Mouse (Mus musculus): ENCODE data around the gene Prkg1. TPM values are rescaled to one million over a fixed set of nuclear protein-coding genes. Genes with fewer than 3 reads are reported as not detected.

Prkg1 gene
- total RNA-seq, 4 experiments from 2014 or later = 20.0 to 24.2 (median 21.2) TPM

DNA sequence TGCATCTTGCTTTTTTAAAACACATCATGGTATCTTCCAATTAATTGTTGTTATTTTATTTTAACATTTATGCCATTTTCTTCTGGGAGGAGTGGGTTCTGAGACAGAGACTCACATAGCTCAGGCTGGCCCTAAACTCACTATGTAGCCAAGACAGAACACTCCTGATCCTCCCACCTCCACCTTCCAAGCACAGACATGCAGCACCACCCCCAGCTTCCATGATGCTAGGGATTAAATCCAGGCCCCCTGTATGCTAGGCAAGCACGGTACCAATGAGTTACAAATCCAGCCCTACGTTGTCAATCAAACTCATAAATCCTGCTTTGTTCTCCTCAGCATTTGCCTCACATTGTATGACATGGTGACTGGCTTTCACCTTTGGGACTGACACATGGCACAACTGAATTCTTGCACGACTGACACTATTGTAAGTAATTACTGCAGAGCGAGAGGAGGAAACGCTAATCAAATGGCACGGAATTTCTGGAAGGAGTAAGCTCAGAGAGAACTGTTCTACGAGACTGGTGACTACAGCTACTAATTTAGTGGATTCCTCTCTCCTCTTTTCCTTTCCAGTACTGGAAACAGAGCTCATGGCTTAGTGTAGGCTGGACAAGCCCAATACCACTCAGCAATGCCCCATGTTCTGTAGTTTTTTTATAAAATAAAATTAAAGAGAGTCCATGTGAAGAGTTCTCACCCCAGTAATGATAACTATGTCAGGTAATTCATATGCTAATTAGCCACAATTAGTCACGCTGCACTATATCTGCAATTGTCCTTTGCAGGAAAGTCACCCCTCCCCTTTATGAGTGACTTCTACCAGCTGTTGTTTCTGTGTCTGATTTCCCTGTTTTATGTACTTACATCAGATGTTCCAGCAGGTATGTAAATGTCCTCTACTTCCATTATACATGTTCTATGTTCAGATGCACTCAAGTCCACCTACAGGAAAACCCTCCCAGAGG, 133.6 kb downstream of the Prkg1 start:
- no peak for DNase-seq (ENCODE audit: low spot score in 2 of 2)

- no peak for DNase-seq (ENCODE audit: low spot score in 2 of 2)
Observed at GRCm38 (mm10) chr19:31621716-31622115, 143.1 kb downstream of the Prkg1 start.

- DNase-seq (ENCODE audit: low spot score in 2 of 2) = no peak
Observed at GRCm38 (mm10) chr19:31616830-31617229, 148.0 kb downstream of the Prkg1 start.

DNA sequence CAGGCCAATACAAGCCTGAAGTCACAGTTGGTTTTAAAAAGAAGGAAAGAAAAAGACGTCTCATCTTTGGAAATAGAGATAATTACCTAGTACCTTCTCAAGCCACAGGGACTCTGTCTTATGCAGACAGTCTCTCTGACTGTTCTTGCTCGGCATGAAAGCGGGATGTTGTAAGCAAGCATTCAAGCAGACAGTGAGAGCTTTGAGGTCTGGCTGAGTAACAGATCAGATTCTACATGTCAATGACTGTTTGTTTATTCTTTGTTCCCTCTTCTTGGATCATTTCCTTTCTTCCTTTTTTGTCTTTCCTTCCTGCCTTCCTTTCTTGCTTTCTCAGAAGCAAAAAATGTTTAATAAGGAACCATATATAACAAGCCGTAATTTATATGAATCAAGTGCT, 148.7 kb downstream of the Prkg1 start:
- no peak for DNase-seq (ENCODE audit: low spot score in 2 of 2)

- DNase-seq (ENCODE audit: low spot score in 2 of 2) = no peak
Observed at GRCm38 (mm10) chr19:31613146-31613545, 151.7 kb downstream of the Prkg1 start.

GRCm38 (mm10) chr19:31602578-31602977, 162.3 kb downstream of the Prkg1 start:
- DNase-seq (ENCODE audit: low spot score in 2 of 2) = no peak

DNA sequence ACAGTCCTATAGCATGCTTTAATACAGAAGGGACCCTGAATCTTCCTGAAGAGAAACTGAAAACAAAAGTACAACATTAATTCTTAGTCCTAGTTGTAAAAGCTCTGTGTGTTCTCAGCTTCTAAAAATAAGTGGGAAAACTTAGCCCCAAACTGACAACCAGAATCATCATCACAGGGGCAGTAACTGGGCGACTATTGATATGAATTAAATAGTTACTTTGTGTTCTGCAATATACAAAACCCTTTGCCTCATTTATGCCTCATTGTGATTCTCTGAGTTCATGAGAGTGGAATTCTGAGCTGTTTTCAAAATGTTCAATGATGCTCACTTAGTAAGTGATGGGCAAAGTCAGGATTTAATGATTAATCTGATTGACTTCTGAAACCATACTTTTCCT, 170.8 kb downstream of the Prkg1 start:
- DNase-seq (ENCODE audit: low spot score in 2 of 2) = no peak

DNA sequence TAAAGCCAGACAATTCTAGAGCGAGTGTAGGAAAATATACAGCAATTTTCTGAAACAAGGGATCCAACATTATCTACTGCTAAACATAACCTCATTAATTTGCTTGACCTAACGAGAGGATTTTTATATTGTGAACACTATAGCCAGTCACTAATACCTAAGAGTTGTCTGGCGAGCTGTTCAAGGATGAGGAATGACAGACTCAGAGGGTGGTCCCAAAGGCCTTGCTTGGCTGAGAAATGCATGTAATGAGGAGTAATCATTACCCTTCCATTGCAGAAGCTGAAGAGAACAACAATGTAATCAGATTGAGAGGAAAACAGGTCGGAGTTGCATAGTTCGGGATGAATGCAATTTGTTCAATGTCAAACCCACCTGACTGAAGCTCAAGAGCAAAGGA, 174.1 kb downstream of the Prkg1 start:
- DNase-seq (ENCODE audit: low spot score in 2 of 2) = no peak

DNA sequence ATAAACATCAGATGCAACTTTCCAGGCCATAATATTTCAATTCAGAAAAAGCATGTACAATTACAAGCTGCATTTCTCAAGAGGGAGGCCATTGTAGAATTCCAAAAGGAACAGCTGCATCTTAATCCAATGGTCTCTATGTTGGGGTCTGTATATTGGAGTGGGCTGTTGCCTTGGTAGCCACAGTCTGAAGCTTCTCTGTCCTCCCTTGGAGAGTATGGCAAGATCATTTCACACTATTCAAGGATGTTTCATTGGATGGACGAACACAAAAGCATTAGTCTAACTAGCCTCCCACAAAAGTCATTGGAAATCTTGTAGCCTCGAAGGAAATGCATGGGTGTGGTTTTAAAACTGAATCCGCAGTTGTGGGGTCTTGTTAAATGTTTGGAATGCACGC, 187.7 kb downstream of the Prkg1 start:
- no peak for DNase-seq (ENCODE audit: low spot score in 2 of 2)

DNA sequence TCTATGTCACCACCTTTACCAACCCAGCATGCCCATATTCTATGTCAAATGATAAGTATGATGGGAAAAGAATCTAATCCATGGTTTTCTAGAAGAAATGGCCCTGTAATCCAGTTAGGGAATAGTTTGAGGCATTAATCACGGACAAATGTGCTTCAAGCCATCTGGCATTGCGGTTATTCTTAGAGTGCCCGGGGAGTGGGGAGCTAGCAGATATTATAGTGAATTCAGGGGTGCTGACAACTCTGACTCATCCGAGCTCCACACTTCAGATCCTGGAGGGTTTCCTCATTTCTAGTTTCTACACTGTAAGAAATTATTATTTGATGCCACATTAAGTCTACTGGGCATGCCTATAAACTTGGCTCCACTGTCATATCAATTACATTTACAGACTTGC, 200.5 kb downstream of the Prkg1 start:
- DNase-seq (ENCODE audit: low spot score in 2 of 2) = peak; percentile 35 to 38

GRCm38 (mm10) chr19:31546063-31546462, 218.8 kb downstream of the Prkg1 start:
- no peak for DNase-seq (ENCODE audit: low spot score in 2 of 2)

DNA sequence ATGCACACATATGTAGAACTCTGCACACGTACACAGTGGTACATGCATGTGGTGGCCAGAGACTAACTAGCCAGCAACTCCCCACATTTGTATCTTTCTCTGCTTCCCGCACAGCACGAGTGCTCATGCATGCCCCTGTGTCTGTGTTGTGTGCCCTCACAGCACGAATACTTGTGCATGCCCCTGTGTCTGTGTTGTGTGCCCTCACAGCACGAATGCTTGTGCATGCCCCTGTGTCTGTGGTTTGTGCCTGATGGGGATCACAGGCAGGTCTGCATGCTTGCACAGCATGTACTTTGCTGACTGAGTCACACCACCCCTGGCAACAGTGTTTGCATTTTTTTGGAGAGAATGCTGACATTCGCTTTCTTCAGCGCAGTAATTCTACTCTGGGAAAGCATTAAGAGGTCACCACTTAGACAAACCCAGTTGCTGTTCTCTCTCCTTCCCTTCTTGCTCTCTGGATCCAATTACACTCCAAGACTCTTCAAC, 233.5 kb downstream of the Prkg1 start:
- peak in 1 of 2 experiments; percentile 9 for DNase-seq (ENCODE audit: low spot score in 2 of 2)

DNA sequence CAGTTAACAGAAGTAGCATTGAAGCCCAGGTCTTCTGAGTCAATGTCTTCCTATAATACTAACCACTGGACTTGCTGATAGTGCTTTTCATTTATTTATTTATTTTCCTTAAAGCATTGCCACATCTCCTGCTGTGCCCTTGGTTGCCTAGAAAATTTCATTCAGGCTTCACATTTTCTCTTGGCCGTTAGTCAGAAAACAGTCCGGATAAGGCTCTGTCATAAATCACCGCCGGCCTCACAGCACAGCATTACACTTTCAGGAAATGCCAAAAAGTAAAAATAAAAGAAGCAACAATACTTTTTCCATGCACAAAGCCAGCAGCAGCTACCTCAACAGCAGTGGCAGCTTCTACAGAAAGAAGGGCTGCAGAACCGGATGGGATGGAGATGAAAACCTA, 234.2 kb downstream of the Prkg1 start:
- DNase-seq (ENCODE audit: low spot score in 2 of 2) = no peak

DNA sequence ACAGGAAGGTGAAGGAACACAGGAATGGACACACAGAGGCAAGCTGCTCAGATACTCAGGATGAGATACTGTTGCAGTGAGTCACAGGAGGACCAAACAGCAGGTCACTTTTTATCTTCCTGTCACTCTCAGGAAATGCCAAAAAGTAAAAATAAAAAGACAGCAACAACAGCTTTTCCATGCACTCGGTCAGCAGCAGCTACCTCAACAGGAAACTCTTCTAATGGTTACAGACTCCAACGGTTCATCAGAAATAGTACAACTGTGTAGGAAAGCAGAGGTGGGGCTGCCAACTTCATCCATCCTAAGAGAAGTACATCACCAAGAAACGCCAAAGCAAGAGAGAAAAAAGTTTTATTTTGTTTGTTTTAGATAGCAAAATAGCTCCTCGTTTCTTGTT, 234.9 kb downstream of the Prkg1 start:
- DNase-seq (ENCODE audit: low spot score in 2 of 2) = no peak

- DNase-seq (ENCODE audit: low spot score in 2 of 2) = no peak
Observed at GRCm38 (mm10) chr19:31514490-31514889, 250.3 kb downstream of the Prkg1 start.

- no peak for DNase-seq (ENCODE audit: low spot score in 2 of 2)
Observed at GRCm38 (mm10) chr19:31507831-31508230, 257.0 kb downstream of the Prkg1 start.

DNA sequence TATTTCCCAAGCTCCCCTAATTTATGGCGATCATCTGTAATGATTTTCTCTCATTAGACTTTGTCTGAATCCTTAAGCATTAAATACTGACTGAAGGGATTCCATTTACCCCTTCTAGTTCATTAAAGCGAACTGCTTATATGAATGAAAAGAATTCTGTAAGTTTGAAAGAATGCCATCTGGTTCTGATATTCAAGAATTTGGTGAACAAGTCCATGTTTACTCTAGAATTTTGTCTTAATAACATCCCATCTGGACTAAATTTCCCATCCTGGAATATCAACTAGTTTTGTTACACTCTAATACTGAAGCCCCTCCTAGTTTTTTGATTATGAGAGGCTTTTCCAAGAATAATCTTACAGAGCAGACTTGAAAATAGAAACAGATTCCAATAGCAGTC, 258.5 kb downstream of the Prkg1 start:
- DNase-seq (ENCODE audit: low spot score in 2 of 2) = no peak

DNA sequence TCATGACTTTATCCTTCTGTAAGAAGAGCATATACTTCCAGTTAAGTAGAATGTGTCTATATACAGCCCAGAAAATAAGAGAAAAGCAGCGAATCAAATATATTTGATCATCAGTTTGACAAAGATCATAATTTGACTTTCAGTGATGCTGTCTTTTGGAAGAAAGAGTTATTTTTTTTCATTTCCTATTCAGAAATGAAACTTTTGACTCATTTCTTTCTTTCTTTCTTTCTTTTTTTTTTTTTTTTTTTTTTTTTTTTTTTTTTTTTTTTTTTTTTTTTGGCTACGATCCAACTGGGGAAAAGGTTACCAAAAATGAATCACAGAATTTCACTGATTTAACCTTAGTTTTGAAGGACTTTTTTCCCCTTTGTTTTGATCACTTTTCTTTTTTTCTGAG, 259.8 kb downstream of the Prkg1 start:
- no peak for DNase-seq (ENCODE audit: low spot score in 2 of 2)

DNA sequence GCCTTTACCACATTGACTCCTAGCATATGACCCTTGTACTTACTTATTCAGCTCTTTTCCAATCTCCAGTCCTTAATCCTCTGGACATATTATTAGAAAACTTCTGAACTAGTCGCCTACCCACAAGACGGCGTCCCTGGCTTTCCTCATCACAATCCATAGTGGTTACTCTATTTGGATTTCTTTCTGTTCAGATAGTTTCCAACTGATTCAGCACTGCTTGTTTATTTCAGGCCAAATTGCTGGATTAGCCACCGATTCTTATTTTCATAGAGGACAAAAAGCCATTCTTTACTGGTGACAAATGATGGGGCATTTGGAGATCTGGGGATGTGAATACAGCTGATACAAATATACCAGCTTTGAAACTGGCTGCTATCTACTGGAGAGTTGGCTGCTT, 267.4 kb downstream of the Prkg1 start:
- DNase-seq (ENCODE audit: low spot score in 2 of 2) = no peak

DNA sequence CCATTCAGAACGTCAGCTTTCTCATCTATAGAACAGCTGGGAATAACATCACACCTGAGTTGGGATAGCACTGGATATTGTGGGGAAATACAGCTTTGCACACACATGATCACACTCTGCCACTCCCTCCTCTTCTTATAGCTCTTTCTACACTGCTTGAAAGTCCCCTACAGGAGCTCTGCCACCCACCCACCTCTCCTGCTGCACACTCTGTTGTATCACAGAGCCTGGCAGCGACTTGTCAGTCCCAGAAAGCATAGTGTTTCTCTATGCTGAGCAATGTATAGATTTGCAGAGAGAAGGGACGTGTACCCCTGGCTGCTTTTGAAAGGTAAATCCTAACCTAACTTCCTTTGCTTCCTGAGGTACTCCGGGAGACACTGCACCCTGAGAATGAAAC, 275.2 kb downstream of the Prkg1 start:
- DNase-seq (ENCODE audit: low spot score in 2 of 2) = no peak

DNA sequence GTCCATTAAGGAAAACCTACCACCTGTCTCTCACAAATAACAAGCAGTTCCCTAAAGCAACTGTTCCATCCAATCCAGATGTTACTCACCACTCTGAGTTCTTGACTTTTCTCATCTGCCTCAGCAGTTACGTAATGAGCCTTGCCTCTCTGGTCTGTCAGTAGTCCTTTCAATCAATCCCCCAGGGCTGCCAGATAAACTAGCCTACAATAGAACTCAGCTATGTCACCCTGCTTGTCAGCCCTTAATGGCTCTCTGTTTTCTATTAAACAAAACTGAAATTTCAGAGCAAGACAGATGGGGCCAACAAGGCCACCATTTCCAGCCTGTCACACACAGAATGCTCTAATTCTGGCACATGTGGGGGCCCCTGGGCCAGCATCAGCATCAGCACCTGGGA, 293.1 kb downstream of the Prkg1 start:
- no peak for DNase-seq (ENCODE audit: low spot score in 2 of 2)

DNA sequence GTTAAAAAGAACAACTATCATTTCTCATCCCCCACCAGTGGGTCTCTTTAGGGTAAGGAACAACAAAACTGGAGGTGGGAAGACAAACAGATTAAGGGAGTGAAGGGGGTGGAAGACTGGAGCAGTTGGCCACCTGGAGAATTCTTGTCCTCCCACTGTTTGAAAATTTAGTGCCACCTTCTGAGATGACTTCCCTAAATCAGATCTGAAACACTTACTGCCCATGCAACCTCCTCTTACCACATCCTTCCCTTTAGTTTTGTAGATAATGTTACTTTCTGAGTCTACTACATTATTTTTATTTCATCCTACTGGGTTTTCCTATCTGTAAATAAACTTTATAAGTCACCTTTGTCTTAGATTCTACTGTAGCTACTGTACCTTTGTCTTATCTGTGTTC, 304.6 kb downstream of the Prkg1 start:
- DNase-seq (ENCODE audit: low spot score in 2 of 2) = no peak

- DNase-seq (ENCODE audit: low spot score in 2 of 2) = no peak
Observed at GRCm38 (mm10) chr19:31444101-31444500, 320.7 kb downstream of the Prkg1 start.
